Mouse (Mus musculus): ENCODE results near the gene Slc23a3.

Slc23a3 gene

DNA sequence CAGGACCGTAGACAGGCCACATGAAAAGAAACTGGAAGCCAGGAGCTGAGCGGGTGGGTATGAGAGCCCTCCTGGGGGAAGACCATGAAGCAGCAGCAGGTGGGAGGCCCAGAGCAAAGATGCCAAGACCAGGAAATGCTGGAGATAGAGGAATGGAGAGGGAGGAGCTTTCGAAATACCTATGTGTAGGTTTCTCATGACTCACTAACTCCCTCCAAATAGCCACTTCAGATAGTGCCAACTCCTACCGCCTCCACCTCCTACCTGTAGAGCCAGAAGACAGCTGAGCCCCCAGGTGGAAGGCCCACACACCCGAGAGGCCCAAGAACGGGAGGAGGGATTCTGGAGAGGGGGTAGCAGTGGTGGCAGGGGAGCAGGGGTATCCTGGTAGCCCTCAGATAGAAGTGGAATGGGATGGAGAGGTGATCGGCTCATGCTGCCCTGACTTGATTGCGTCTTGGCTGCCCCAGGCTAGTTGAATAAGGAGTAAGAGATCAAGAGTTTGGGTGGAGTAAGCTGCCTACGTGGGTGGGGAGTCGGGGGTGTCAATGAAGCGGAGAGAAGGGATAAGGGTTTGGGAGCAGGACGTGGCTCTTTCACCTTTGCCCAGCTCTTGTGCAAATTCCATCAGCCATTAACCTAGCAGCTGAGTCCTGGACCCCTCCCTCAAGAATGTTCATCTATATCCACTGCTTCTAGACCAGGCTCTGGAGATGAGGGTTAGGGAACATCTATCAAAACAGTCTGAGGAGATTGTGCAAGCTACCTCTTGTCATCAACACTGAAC is at the start of gene Slc23a3:
Gene Slc23a3, minus strand, starts transcription at position 470 of the 787 bp plus-strand sequence.
- no peak for DNase-seq (ENCODE audit: low spot score)

DNA sequence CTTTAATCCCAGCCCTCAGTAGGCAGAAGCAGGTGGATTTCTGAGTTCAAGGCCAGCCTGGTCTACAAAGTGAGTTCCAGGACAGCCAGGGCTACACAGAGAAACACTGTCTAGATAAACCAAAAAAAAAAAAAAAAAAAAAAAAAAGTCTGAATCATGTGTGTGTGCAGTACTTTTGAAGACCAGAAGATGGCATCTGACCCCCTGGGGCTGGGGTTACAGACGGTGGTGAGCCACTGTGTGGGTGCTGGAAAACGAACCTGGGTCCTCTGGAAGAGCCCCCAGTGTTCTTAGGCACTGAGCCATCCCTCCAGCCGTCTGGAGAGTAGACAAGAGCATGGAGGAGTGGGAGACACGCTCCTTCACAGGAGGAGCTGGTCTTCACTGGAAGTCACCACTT is 48.5 kb upstream of the Slc23a3 start:
- DNase-seq (ENCODE audit: low spot score) = no peak

DNA sequence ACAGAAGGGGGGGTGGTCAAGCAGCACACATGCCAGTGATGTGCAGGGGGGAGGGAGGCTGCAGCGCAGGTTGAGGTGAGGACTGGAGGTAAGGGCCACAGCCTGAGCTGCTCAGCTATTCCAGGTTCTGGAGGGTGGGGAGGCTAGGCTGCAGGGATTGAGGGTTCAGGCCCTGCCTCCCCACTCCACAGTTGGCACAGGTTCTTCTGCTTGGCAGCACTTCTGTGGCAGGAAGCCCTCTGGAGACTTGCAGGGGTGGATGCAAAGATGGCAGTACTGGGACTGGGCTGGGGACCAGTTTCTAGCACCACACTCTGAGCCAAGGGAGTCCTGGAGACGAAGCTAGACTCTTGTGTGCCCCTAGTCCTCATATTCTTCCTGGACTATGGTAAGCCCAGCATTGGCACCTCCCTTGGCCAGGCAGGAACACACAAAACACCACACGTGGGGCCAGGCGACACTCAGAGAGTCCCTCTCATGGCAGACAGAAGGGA is 47.7 kb upstream of the Slc23a3 start:
- no peak for DNase-seq (ENCODE audit: low spot score)

DNA sequence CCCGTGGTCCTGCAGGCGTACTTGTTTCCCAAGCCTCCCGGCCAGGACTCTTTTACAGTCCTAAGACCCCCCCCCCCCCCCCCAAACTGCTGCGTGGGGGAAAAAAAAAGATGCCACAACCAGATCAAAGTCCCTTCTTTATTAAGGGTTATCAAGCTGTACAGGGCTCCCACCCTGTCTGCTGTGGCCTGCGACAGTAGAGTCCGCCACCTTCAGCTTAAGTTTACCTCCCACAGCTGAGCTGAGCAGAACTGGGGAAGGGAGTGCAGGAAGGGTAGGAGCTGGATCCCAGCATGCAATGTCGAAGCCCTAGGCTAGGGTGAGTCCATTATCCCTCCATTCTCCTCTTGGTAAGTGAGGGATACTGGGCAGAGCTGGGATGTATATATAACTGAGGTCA is 47.1 kb upstream of the Slc23a3 start:
- DNase-seq (ENCODE audit: low spot score) = no peak

DNA sequence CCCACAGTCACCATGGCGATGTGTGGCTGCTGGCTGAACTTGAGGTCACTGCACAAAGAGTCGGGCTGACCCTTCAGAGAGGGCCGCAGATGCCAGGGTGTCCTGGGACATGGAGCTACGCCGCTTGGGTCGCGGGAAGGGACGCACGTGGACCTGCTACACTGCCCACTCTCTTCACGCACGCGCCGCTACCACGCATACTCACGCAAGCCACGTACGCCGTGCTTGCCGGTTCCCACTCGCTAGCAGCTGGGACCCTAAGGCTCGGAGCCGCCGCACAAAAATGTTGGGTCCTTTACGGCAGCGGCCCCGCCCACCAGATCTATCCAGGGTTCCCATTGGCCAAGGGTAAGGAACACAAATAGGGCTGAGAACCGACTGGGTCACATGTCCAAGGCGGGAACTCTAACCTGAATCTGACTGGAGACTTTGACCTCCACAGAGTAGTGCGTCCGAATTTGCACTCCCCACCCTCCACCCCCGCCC is 46.5 kb upstream of the Slc23a3 start, which contains the start of gene Abcb6:
Gene Abcb6, minus strand, starts transcription at position 288 of the 486 bp plus-strand sequence.
- DNase-seq (ENCODE audit: low spot score) = peak; percentile 90

DNA sequence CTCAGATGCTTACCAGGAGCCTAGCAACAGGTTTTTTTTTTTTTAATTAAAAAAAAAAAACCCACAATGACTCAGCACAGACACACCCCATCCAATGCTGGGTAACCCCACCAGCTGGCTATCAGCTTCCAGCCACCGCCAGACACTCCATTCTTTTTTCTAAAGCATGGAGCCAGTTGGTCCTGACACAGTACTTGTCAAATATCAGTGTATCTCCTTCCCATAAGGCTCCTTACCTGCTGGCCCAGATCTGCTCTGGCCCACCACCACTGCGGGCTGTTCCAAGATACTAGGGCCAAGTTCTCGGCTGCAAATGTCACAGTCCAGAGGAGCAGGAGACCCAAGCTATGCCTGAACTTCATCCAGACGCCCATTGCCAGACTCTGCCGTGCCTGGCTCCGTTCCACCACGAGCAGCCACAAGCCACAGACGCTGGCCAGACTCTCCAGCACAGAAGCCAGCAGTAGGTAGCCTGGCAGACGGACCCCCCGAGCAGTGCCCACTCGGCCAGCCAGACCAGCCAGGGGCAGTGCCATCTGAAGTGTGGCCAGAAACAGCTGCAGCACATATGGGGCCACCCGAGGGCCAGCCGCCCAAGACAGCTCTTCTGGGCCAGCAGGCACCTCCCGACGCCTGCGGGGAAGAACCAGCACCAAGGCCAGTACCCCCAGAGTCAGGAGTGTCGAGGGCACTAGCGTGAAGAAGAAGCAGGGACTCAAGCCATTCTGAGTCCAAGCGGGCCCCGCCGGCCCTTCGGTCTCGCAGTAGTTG is 45.8 kb upstream of the Slc23a3 start:
- peak; percentile 83 for DNase-seq (ENCODE audit: low spot score)

DNA sequence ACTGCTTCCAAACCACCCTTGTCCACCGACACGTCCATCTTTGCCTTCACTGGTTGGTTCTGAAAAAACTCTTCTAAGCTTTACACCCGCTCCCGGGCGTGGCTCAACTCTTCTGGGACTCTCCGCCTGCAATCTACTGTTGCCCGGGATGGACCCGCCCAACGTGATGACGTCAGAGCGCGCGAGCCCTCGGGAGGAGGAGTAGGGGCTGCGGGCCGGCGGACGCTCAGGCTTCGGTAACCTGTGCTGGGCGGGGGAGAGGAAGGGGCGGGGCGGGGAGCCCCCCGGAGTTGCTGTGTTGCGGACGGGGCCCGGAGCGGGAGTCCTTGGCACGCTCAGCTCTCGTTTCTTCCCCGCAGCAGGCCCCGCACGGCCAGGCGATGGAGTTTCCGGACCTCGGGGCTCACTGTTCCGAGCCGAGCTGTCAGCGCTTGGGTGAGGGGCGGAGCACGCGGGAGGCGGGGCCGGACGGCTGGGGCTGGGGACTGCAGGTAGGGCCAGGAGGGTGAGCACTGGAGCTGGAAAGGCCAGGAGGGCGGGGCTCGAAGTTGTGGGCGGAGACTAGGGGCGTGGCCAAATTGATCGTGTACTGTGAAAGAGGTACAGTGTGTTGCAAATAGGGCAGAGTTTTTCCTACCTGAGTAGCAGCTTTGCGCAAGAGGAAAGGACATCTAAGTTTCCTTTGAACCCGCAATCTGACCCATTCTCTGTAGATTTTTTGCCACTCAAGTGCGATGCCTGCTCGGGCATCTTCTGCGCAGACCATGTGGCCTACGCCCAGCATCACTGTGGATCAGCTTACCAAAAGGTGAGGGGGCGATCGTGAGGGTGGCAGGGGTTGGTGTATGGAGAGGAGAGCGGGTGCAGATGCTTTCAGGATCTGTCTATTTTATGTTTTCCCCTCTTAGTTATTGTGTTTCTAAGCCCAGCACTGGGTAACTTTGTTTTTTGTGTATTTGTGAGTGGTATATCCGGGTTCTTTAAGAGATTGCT is 35.1 kb upstream of the Slc23a3 start, which contains the start of gene Zfand2b:
Gene Zfand2b, plus strand, starts transcription at position 175 of the 993 bp plus-strand sequence.
- DNase-seq (ENCODE audit: low spot score) = peak; percentile 96

DNA sequence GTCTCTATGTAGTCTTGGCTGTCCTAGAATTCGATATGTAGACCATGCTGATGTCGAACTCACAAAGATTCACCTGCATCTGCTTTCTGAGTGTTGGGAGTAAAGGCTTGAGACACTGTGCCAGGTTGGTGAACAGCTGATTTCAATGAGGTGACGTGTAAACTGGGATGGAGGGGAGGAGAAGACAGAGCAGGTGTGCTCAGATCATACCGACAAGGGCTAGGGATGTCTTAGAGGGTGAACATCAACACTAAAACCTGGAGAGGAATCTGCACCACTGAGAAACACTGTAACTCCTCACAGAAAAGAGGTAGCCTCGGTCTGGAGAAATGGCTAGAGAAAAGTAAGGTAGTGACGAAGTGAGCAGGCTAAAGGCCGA is 34.4 kb upstream of the Slc23a3 start:
- no peak for DNase-seq (ENCODE audit: low spot score)

DNA sequence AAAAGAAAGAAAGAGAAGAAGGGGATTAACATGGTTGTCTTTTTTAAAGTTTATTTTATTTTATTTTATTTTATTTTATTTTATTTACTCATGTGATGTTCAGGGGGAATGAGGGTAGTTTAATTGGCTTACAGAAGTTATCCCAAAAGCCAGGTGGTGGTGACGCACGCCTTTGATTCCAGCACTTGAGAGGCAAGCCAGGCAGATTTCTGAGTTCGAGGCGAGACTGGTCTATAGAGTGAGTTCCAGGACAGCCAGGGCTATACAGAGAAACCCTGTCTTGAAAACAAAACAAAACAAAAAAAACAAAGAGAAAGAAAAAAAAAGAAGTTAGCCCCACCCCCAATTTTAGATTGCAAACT is 26.5 kb upstream of the Slc23a3 start:
- no peak for DNase-seq (ENCODE audit: low spot score)

DNA sequence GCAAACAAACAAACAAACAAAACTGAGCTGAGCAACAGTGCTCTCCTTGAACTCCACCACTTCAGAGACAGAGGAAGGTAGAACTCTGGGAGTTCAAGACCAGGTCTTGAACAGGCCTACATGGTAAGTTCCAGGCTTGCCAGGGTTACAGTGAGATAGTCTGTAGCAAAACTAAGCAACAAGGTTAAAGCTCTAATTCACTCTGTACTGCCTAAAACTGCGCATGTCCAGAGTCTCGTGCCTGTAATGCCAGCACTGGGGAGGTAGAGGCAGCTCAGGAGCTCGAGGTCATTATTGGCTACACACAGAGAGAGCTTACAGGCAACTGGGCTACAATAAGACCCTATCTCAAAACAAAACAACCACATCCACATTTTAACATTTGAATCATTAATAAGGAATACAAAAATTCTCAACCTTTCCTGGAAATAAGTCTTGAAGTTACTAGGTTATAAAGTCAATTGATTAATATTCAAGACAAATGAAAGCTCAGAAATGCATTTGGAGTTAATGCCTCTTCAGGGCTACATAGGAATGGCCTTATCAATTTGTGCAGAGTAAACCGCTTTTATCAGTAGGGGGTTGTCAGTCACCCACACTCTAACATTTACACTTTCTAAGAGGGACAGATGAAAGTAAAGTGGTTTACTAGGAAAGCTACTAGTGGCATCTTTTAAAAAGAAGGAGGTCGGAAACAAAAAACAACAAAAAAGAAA is 26.0 kb upstream of the Slc23a3 start:
- DNase-seq (ENCODE audit: low spot score) = no peak

DNA sequence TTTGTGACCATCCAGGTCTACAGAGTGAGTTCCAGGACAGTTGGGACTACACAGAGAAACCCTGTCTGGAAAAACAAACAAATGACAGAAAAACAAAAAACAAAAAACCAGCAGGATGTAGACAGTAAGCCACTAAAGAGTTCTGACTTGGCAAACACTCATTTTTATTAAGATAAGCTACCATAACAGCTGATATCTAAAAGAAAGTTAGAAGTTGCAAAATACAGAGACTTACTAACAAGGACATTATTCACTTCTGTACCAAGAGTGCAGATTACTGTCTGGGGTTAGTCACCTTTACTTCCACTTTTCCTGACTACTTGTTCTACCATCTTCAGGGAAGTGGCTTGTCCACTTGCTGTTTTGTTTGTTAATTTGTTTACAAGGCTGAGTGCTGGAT is 25.3 kb upstream of the Slc23a3 start:
- no peak for DNase-seq (ENCODE audit: low spot score)

DNA sequence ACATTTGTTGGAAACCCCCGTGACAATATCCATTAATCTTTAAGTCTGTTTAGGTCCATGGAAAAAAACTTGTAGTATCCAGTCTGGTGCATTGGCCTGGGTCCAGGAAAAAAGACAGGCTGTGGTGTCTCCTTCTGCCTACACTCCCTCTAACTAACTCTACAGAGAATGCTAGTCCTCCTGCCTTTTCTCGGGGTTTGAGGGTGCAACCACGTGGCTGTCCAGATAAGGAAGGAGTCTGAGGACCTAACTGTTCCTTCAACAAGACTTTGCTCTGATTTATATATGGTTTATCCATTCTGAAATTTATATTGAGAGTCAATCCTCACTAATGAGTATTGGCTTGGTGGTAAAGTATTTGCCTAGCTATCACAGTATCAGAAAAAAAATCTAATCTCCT is 22.1 kb upstream of the Slc23a3 start:
- no peak for DNase-seq (ENCODE audit: low spot score)

DNA sequence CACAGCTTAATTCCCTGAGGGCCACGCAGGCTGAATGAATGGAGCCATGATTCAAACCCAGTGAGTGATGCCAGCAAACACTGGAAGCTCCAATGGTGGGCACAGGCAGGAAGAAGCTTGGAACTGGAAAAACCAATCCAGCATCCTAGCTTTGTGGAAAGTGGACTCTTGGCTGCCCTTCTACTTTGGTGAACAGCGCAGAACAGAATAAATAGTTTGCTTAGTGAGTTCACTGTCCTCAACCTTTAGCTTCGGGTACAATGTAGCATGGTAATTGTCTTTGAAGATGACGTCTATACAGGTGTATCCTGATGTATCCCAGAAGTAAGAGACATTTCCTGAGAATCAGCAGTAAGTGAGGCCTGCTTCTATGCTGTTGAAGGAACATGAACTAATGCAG is 15.0 kb upstream of the Slc23a3 start:
- no peak for DNase-seq (ENCODE audit: low spot score)

DNA sequence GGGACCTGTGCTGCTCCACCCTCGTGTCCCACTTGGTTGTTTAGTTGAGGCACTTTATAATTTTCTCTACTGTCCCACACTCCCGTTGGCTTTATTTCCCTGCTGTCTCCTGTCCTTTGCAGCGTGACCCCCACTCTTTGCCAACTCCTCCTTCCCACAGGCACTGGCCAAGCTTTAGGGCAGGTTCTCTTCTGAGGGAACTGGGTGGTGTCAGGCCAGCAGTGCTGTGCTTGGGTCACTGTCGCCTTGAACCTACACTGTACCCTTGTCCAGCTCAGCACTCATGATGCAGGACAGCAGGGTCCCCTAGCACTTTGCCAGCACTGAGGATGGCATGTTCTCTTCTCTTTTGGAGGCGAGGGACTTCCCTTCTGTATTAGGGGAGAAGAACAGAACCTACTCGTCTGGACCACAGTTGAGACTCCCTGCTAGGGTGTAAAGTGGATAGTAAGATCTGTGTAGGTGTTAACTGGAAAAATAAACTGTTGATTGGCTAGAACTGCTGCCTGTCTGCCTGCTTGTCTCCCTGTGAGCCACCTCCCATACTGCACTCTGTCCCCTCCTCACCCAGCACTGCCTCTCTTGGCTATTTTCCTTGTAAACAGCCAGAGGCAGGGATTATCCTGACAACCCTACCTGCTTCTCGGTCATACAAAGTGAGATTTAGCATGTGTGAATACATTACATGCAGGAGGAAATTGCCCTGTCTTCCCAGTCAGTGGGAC is 13.9 kb upstream of the Slc23a3 start:
- no peak for DNase-seq (ENCODE audit: low spot score)

DNA sequence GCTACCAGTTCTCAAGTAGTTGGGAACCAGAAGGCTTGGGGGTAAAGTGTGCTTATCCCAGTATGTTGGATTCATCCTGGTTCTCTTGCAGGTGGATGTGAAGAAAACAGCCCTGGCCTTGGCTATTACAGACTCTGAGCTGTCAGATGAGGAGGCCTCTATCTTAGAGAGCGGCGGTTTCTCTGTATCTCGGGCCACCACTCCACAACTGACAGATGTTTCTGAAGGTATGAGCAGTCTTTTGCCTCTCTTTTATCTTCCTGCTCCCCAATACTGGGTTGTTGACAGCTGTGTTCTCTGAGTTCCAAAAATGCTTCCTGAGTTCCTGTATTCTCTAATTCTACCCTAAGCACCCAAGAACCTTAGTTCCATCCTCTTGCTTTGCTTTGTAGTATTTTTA is 11.9 kb upstream of the Slc23a3 start:
- DNase-seq (ENCODE audit: low spot score) = no peak

DNA sequence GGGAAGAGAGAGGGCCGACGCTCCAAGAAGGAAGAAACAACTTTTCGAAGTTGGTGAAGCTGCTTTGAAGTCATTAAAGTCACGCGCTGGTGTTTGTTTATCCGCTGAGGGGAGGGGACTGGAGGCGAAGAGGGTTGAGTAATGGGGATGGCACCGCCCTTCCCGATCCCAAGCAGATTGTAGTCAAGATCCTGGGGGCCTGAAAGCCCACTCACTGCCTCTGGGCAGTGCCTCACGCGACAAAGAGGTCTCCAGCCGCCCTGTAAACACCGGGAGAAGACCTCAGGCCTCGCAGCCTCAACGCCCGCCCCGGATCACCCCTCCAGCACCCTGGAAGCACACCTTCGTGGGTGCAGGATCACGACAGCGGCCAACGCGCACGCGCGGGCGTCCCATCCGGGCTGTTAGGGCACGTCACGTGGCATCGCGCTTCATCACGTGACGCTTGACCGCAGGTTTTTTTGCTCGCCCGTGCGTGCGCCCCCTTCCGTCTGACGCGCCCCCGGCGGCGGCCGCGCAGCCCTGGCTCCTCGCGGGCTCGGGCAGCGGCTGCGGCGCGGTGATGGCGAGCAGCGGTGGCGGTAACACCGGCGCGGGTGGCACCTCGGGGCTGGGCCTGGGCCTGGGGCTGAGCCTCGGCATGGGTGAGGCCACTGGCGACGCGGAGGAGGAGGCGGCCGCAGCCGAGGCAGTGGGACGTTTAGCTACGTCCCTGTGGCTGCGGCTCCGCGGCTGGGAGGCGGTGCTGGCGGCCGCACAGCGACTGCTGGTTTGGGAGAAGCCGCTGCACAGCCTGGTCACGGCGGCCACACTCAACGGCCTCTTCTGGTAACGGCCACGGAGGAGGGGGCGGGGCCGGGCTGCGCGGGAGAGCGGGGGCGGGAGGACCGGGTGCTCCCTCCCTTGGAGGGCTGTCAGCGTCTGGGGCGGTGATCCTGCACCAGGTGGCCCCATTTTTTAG is 8.9 kb upstream of the Slc23a3 start, which contains the start of the genes Cnppd1 and Retreg2:
Gene Cnppd1, minus strand, starts transcription at position 411 of the 961 bp plus-strand sequence.
Gene Retreg2, plus strand, starts transcription at position 478 of the 961 bp plus-strand sequence.
- peak; percentile 97 for DNase-seq (ENCODE audit: low spot score)

DNA sequence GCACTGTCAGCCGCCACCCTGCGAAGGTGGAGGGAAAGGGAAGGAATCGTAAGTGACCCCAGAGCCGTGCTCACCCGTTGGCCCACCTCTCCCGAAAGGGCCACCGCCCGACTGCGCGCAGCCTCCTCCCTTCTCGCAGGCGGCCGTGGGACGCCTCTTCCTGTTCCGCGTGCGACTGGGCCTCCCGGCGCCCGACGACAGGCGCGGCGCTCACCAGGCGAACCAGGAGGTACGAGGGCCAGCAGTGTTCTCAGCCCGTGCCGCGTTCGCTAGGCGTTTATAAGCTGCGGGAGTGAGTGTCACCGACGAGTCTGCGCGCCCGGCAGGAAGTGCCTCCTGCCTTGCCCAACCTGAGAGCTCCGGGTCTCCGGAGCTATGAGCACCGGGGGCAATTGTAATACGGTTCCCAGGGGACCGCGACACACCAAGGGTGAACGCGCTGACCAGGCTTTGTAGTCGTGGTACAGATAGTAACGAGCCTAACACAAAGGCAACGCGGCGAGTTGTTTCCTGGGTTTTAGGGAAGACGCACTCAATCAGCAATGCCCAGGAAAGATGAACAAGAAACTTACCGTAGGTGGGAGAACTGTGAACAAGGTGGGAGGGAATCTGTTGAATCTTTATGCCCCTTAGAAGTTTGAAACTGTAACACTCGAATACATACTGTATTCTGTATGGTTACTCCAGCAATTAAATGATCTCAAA is 7.9 kb upstream of the Slc23a3 start:
- DNase-seq (ENCODE audit: low spot score) = peak; percentile 72

DNA sequence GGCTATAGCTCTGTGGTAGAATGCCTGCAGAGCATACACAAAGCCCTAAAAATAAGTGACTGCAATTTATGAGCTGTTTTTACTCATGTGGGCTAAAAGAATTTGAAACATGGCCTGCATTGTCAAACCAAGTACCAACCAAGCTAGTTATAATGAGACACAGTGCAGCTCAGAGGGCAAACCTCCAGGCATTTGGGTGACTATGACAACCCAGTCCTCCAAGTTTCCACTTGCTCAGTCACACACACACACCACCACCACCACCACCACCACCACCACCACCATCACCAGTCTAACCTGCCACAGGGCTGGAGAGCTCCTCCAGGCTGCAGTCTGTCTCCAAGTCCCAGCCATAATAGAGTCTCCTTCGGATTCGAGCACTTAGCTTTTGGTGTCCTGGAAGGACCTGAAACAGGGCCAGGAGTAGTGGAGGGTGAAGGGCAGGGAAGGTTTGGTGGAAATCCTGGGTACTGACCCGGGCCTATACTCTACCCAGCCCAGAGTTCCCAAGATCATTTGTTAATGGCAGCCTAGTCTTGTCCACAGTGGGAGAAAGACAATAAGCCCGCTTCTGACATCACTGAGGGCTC is 7.0 kb upstream of the Slc23a3 start:
- DNase-seq (ENCODE audit: low spot score) = no peak
